Mouse (Mus musculus): ENCODE measurements around the gene Gm13762. TPM values are rescaled to one million over a fixed set of nuclear protein-coding genes. Genes with fewer than 3 reads are reported as not detected.
"Not testable (repeated sequence)": the region's sequence is repeated elsewhere in the genome, so short reads cannot be mapped to it uniquely, and the experiment has no call there.

Gm13762 gene
- total RNA-seq (2012; rRNA removed) (not detected in 2 replicates), total RNA-seq (2014; rRNA removed) (not detected in 2 replicates), polyA plus RNA-seq (2012; ENCODE audit: insufficient read length, low read depth) (not detected in 2 replicates)

GRCm38 (mm10) chr2:88980181-88980580 is at the start of gene Gm13762:
TSS of gene Gm13762 (minus strand) at chr2:88980281.
- no peak within 1 kb of the TSS for H3K4me2 ChIP-seq (ENCODE audit: insufficient read depth, low read depth, poor library complexity, severe bottlenecking)
- H3K4me1 ChIP-seq (ENCODE audit: control insufficient read depth in 1 of 2, insufficient read depth in 2 of 2) = no peaks in the 10 kb centered on the region
- in situ Hi-C loops (cut with MboI; ENCODE audit: low pct_ligation_motif_present, low pct_unique_long_range_greater_than_20kb, low sequenced_read_pairs) = no loop called here
- H3K79me2 ChIP-seq (replicated peaks; ENCODE audit: control insufficient read depth, extremely low read depth, insufficient read depth, poor library complexity, severe bottlenecking) = no peaks in the 10 kb centered on the region
- H3K9me3 ChIP-seq (replicated peaks; ENCODE audit: low read length) = peaks cover 7% of the 10 kb centered on the region
- no peak within 1 kb of the TSS for H3K4me3 ChIP-seq (replicated peaks in 1 of 3; ENCODE audit: low read depth in 2 of 3, low read length in 2 of 3, poor library complexity in 1 of 3)
- H3K36me3 ChIP-seq (replicated peaks in 1 of 2; ENCODE audit: control insufficient read depth in 1 of 2, insufficient read depth in 1 of 2, low read length in 1 of 2) = no peaks in the 10 kb centered on the region
- dilution Hi-C loops (cut with MboI; ENCODE audit: extremely low pct_ligation_motif_present, extremely low pct_unique_long_range_greater_than_20kb, low sequenced_read_pairs) = no loop called here
- TF ChIP-seq MAX (IDR thresholded peaks at IDR 0.05; ENCODE audit: low read length) (no peak), IRF4 (IDR thresholded peaks at IDR 0.05; ENCODE audit: low read depth, low read length) (no peak), MAFK (IDR thresholded peaks at IDR 0.05; ENCODE audit: insufficient replicate concordance, low read length) (no peak), MAZ (IDR thresholded peaks at IDR 0.05; ENCODE audit: low read depth, low read length) (no peak), JUND (conservative IDR thresholded peaks at IDR 0.05; ENCODE audit: low read depth, low read length) (no peak), PAX5 (IDR thresholded peaks at IDR 0.05; ENCODE audit: low read length) (no peak), ZC3H11A (IDR thresholded peaks at IDR 0.05; ENCODE audit: low read depth, low read length) (no peak), ELF1 (IDR thresholded peaks at IDR 0.05; ENCODE audit: low read depth, low read length) (no peak), CHD2 (IDR thresholded peaks at IDR 0.05; ENCODE audit: low read length) (no peak), GABPA (IDR thresholded peaks at IDR 0.05; ENCODE audit: insufficient replicate concordance, low read depth, low read length) (no peak)
- no peaks in the 10 kb centered on the region for H3K27me3 ChIP-seq (replicated peaks)
- no peak for DNase-seq (ENCODE audit: extremely low read depth)
- H3K9ac ChIP-seq (ENCODE audit: insufficient read depth, low read depth) = no peak within 1 kb of the TSS
- H3K27ac ChIP-seq (ENCODE audit: insufficient read depth, low read depth) = no peak within 1 kb of the TSS

GRCm38 (mm10) chr2:89021436-89021835 is 41.4 kb upstream of the Gm13762 start:
- H3K4me2 ChIP-seq (ENCODE audit: insufficient read depth, low read depth, poor library complexity, severe bottlenecking); dilution Hi-C loops (cut with MboI; ENCODE audit: extremely low pct_ligation_motif_present, extremely low pct_unique_long_range_greater_than_20kb, low sequenced_read_pairs); H3K79me2 ChIP-seq (replicated peaks; ENCODE audit: control insufficient read depth, extremely low read depth, insufficient read depth, poor library complexity, severe bottlenecking); H3K4me3 ChIP-seq (replicated peaks in 1 of 3; ENCODE audit: low read depth in 2 of 3, low read length in 2 of 3, poor library complexity in 1 of 3); H3K27me3 ChIP-seq (replicated peaks); H3K36me3 ChIP-seq (replicated peaks in 1 of 2; ENCODE audit: control insufficient read depth in 1 of 2, insufficient read depth in 1 of 2, low read length in 1 of 2); H3K9me3 ChIP-seq (replicated peaks; ENCODE audit: low read length); H3K4me1 ChIP-seq (ENCODE audit: control insufficient read depth in 1 of 2, insufficient read depth in 2 of 2); DNase-seq (ENCODE audit: extremely low read depth); H3K9ac ChIP-seq (ENCODE audit: insufficient read depth, low read depth); H3K27ac ChIP-seq (ENCODE audit: insufficient read depth, low read depth); in situ Hi-C loops (cut with MboI; ENCODE audit: low pct_ligation_motif_present, low pct_unique_long_range_greater_than_20kb, low sequenced_read_pairs): not testable (repeated sequence)

- Histone ChIP-seq H3K36me3 (replicated peaks in 1 of 2; ENCODE audit: control insufficient read depth in 1 of 2, insufficient read depth in 1 of 2, low read length in 1 of 2) (no peaks in the 10 kb centered on the region), H3K9me3 (replicated peaks; ENCODE audit: low read length) (peaks cover 10% of the 10 kb centered on the region), H3K27ac (ENCODE audit: insufficient read depth, low read depth) (no peak within 1 kb of the TSS), H3K4me2 (ENCODE audit: insufficient read depth, low read depth, poor library complexity, severe bottlenecking) (no peak within 1 kb of the TSS), H3K27me3 (replicated peaks) (no peaks in the 10 kb centered on the region), H3K4me1 (ENCODE audit: control insufficient read depth in 1 of 2, insufficient read depth in 2 of 2) (no peaks in the 10 kb centered on the region), H3K4me3 (replicated peaks in 1 of 3; ENCODE audit: low read depth in 2 of 3, low read length in 2 of 3, poor library complexity in 1 of 3) (no peak within 1 kb of the TSS), H3K9ac (ENCODE audit: insufficient read depth, low read depth) (no peak within 1 kb of the TSS), H3K79me2 (replicated peaks; ENCODE audit: control insufficient read depth, extremely low read depth, insufficient read depth, poor library complexity, severe bottlenecking) (no peaks in the 10 kb centered on the region)
- dilution Hi-C loops (cut with MboI; ENCODE audit: extremely low pct_ligation_motif_present, extremely low pct_unique_long_range_greater_than_20kb, low sequenced_read_pairs) = no loop called here
- no peak for TF ChIP-seq BHLHE40 (IDR thresholded peaks at IDR 0.05; ENCODE audit: low read depth, low read length)
- TF ChIP-seq NRF1 (IDR thresholded peaks at IDR 0.05; ENCODE audit: low read depth, low read length) = no peak
- TF ChIP-seq MEF2A (IDR thresholded peaks at IDR 0.05; ENCODE audit: borderline replicate concordance, low read depth, low read length) = no peak
- TF ChIP-seq SMC3 (IDR thresholded peaks at IDR 0.05; ENCODE audit: low read depth, low read length) = no peak
- no peak for TF ChIP-seq KAT2A (IDR thresholded peaks at IDR 0.05; ENCODE audit: insufficient replicate concordance, low read length)
- no peak for TF ChIP-seq GABPA (IDR thresholded peaks at IDR 0.05; ENCODE audit: insufficient replicate concordance, low read depth, low read length)
- no peak for TF ChIP-seq SIN3A (IDR thresholded peaks at IDR 0.05; ENCODE audit: low read length)
- DNase-seq (ENCODE audit: extremely low read depth) = no peak
- in situ Hi-C loops (cut with MboI; ENCODE audit: low pct_ligation_motif_present, low pct_unique_long_range_greater_than_20kb, low sequenced_read_pairs) = no loop called here
Measured at GRCm38 (mm10) chr2:89018240-89018639, 38.2 kb upstream of the Gm13762 start, which contains the start of gene Olfr1216. TSS of gene Olfr1216 (minus strand) at chr2:89018340.
